Mouse (Mus musculus): ENCODE results near the gene Gm14322. TPM values are rescaled to one million over a fixed set of nuclear protein-coding genes. Genes with fewer than 3 reads are reported as not detected.

Gene Gm14322
- 8.7 and 9.6 TPM in 2 replicates for polyA plus RNA-seq (2021; fragmentation: Nextera tagmentation)
- long read RNA-seq, experiment 1, transcript Gm14322-203 (6 exons, 744 nt): major isoform, 12 of 93 reads
- long read RNA-seq, experiment 1, partial matches to known transcripts: 69 of 93 reads
- long read RNA-seq, experiment 1, other reads (novel, unspliced or antisense): 12 of 93 reads
- long read RNA-seq, experiment 2, transcript Gm14322-203 (6 exons, 744 nt): major isoform, 5 of 21 reads
- long read RNA-seq, experiment 2, partial matches to known transcripts: 8 of 21 reads
- long read RNA-seq, experiment 2, other reads (novel, unspliced or antisense): 8 of 21 reads

DNA sequence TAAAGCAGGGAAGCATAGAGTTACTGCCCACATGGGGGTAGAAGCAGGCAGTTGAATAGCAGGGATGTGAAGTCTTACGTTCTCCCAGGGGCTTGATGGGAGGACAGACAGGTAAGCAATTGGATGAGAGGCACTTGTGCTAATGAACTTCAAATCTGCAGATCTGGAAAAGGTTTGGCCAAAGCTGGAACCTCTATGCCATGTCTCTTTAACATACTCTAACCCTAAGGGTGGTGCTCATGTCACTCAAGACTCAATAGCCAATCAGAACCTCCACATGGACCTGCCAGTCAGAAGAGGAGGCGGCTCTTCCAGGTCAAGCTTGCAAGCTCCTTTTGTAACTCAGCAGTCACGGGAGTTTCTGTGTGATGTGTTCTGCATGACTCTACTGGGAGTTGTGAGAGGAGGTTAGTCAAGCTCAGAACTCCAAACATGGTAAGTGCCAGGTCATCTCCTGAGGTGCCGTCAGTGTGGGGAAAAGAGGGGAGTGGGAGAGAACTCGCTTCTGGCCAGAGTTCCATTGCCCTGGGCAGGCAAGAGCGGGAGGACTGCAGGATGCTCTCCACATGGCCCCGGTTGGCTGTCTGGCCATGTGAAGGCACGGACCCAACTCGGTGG, at the start of gene Gm14322:
Gm14322 (plus strand) TSS at position 348 of the 618 bp plus-strand sequence.

Other genes starting within 250 kb of the Gm14322 start
- not detected in 2 replicates for gene Gm14406, start 181.1 kb upstream of the Gm14322 start, polyA plus RNA-seq (2021; fragmentation: Nextera tagmentation)
- gene Gm14325, start 81.0 kb downstream of the Gm14322 start, polyA plus RNA-seq (2021; fragmentation: Nextera tagmentation): 52.6 and 53.3 TPM in 2 replicates
- gene Gm14327, start 137.8 kb downstream of the Gm14322 start, polyA plus RNA-seq (2021; fragmentation: Nextera tagmentation): 6.6 and 10.2 TPM in 2 replicates
- 0.41 TPM in 1 of 2 replicates, not detected in the other for gene Zfp972, start 166.3 kb downstream of the Gm14322 start, polyA plus RNA-seq (2021; fragmentation: Nextera tagmentation)
- gene Gm14326, start 198.0 kb downstream of the Gm14322 start, polyA plus RNA-seq (2021; fragmentation: Nextera tagmentation): 43.9 and 62.2 TPM in 2 replicates

All from left cerebral cortex, adult 6 months (tissue).